Mouse (Mus musculus): ENCODE measurements around the gene Hsd3b7.
"Not testable (repeated sequence)": the region's sequence is repeated elsewhere in the genome, so short reads cannot be mapped to it uniquely, and the experiment has no call there.

Hsd3b7 gene

DNA sequence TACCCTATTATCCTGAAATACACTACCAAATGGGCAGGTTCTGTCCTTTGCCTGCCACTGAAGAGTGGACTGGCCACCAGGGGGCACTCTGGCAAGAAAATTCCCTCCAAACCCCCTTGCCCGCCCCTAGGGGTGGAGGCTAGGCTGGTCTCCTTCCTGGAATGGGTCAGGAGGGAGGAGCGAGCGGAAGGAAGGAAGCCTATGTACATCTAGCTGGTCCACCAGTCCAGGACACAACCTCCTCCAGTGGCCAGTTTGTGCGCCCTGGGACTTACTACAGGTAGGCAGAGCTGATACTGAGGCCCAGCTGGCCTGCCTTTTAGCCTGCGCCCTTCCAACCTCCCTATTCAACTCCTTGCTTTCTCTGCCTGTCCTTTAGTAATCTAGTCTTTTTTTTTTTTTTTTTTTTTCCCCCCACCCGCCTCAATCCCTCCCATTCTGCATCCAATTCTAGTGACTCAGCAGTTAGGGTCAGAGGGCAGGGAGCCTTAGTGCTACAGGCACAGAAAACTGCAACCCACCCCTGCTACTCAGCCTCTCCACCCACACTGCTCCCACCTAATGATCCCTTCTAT, at the start of gene Hsd3b7:
Gene Hsd3b7 (plus strand): TSS at position 170 of the 575 bp plus-strand sequence.
- peak; percentile 64 for DNase-seq (ENCODE audit: low spot score)

DNA sequence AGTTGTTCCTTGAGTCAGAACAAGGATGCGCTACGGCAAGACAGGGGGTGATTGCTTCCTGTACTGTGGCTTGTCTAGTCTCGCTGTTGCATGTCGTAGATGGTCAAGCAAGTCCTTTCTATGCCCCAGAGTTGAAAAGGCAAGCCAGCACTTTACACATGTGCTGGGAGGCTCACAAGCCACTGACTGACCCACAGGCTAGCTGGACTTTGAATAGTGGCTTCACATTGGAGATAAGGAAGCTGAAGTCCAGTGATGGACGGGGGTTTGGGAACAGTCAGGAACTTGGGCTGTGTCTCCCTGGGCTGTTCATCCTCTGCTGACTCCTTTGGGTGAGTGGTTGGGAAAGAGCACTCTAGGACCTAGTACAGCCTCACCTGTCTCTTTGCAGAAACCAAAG, 48.8 kb upstream of the Hsd3b7 start:
- no peak for DNase-seq (ENCODE audit: low spot score)

- DNase-seq (ENCODE audit: low spot score) = no peak
These were observed 48.3 kb upstream of the Hsd3b7 start for GRCm38 (mm10) chr7:127752069-127752468.

DNA sequence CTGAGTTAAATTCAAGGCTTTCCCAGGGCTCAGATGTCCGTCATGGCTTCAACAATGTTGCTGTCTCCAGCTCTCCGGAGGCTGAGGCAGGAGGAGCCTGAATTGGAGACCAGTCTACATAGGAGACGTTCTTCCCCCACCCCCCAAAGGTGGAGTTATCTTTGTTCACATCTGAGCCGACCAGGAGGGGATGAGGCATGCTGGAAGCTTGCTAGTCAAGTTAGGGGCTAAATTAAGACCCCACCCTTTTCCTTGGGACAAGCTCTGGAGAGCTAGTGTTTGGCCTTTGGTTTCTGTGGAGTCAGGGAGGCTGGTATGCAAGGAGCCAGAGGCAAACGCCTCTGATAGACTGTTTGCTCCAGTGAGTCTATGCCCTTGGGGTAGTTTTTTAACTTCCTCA, 47.2 kb upstream of the Hsd3b7 start:
- no peak for DNase-seq (ENCODE audit: low spot score)

DNA sequence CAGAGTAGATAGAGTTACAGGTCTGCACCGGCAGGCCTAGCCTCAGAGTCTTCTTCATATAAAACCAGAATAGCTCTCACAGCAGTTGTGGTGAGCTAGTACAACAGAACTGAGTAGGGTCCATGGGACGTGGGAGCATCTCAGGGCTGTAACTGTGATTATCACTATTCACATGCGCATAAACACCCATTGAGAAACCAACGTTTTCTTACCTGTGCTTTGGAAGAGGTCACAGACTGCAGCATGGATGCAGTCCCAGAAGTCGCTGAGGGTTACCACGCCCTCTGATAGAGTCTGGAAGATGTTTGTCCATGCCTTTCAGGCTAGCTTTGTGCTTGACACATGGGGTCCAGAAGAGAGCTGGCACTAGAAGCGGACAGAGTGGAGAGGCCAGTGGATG, 46.7 kb upstream of the Hsd3b7 start:
- DNase-seq (ENCODE audit: low spot score) = no peak

DNA sequence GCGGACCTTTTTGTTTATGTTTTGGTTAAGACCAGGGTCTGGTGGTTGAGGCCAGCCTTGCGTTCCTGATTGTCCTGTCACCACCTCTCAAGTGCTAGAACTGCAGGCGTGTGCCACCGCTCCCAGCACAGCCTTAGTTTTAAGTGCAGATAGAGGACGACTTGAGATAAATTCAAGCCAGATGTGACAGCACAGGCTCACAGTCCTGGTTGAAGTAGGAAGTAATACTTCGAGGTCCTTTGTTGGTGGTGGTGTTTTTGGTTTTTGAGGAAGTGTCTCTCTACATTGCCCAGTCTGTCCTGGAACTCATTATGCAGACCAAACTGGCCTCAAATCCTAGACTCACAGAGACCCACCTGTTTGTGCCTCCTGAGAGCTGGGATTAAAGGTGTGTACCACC, 40.7 kb upstream of the Hsd3b7 start:
- DNase-seq (ENCODE audit: low spot score) = no peak

- no peak for DNase-seq (ENCODE audit: low spot score)
These were observed 39.9 kb upstream of the Hsd3b7 start for GRCm38 (mm10) chr7:127760478-127760877.

GRCm38 (mm10) chr7:127761026-127761425, 39.4 kb upstream of the Hsd3b7 start:
- peak; percentile 50 for DNase-seq (ENCODE audit: low spot score)

DNA sequence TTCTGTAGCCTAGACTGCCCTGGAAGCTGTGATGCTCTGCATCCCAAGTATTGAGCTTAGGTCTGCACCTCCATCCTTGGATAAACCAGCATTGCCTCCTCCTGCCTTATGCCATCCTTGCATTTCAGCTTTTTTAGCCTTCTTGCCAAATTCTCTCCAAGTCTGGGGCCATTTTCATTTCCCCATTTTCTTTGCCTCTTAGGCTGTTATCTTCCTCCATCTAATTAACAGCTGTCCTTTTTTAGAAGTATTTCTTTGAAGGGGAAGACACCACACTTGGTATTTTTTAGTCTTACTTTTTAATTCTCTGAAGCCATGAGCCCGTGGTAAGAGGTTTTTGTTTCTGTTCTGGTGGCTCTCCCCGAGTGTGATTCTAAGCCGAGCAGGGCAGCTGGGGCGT, 36.8 kb upstream of the Hsd3b7 start:
- no peak for DNase-seq (ENCODE audit: low spot score)

GRCm38 (mm10) chr7:127765756-127766155, 34.6 kb upstream of the Hsd3b7 start:
- DNase-seq (ENCODE audit: low spot score) = no peak

- peak; percentile 65 for DNase-seq (ENCODE audit: low spot score)
These were observed 33.4 kb upstream of the Hsd3b7 start for GRCm38 (mm10) chr7:127766851-127767609.

DNA sequence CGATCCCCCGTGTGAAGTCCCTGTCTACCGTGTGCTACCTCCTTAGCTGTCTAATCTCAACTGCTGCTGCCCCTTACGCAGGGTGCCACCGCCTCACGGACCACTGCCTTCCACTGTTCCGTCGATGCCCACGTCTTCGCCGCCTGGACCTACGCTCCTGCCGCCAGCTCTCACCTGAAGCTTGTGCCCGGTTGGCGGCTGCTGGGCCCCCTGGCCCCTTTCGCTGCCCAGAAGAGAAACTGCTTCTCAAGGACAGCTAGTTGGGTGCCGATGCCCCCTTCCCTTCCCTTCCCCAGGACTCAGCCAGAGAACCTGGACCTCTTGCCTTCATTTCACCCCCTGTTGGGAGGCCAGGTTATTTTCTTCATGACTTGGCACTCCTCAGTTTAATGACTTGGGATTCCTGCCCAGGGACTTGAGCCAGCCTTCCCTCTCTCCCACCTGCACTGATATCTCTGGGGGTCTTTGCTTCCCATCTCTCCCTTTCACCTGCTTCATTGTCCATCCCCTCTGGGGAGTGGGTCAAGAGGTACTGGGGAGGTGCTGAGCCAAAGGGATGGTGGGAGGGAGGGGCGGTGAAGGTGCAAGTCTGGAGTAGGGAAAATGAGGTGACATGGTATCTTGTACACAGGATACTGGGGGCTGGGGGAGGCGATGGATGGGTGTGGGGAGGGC, 32.6 kb upstream of the Hsd3b7 start:
- DNase-seq (ENCODE audit: low spot score) = no peak

DNA sequence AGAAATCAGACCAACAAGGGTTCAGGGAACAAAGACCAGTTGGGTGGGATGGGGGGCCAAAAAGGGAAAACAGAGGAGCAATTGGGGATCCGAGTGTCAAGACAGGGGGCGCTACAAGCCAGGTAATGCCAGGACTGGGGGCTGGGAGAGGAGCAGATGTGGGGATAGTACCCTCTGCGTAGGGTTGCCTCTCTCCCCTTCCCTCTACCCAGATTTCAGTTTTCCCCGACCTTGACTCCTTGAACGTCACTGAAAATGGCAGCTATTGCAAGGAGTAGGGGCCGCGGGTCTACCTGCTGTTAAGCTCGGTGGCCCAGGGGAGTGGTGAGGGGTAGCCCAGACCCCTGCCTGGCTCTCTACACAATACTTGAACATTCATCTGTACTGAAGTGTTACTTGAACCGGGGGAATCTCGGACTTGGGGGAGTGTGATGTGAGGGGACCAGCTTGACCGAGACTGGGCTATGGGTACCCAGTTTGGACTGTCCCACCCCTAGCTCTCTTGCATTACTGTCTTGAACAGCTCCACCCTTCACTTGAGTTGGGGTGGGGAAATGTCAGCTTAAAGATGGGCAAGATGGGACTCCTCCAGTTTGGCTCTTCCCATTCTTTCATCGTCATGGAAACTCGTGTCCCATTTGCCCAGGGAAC, 31.9 kb upstream of the Hsd3b7 start:
- peak; percentile 32 for DNase-seq (ENCODE audit: low spot score)

- no peak for DNase-seq (ENCODE audit: low spot score)
These were observed 31.3 kb upstream of the Hsd3b7 start for GRCm38 (mm10) chr7:127768997-127769593.

DNA sequence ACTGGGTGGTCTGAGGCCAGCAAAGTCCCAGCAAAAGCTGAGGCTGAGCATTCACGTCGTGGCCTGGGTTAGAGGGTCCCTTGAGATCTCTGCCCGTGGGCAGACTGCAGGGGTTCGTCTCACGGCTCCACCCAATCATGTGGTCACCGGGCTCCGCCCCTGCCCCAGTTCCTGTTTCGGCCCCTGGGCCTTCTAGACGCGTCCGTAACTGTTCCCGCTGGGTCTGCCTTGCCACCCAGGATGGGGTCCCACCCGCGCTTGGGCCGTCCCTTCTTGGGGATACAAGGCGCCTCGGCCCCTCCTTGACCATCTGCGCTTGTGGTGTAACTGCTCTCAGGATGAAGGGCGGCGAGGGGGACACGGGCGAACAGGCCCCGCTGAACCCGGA, 30.8 kb upstream of the Hsd3b7 start, which contains the start of gene Orai3:
Gene Orai3 (plus strand): TSS at position 165 of the 388 bp plus-strand sequence.
- peak; percentile 68 for DNase-seq (ENCODE audit: low spot score)

DNA sequence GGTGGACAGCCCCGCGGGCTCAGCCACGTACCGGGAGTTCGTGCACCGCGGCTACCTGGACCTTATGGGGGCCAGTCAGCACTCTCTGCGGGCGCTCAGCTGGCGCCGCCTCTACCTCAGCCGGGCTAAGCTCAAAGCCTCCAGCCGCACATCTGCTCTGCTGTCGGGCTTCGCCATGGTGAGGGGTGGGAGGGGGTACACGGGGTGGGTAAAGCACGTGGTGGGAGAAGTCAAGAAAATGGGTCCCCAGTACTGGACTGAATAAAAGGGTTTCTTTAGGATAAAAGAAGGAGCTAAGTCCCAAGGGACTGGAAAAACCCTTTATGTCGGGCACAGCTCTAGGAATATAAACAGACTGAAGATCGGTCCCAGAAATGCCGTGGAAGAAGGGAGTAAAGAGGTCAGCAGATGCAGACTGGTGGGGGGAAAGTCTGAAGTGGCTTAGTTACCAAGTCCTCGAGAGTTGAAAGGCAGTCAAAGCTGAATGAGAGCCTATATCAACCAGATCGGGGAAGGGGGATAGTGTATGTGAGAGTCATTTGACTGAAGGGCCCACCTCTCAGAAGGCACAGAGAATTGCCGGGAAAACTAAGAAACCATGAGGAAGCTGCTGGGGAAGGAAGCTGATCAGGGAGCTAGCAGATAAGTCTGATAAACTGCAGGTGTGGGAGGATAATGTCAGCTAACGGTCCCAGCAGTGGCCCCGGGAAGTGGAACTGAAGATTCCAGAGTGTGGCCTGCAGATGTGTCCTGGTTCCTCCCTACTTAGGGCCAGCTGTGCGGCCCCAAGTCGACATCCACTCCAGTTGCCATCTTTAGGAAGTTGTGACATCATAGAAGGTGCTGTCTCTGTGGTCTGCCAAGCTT, 30.1 kb upstream of the Hsd3b7 start:
- no peak for DNase-seq (ENCODE audit: low spot score)

DNA sequence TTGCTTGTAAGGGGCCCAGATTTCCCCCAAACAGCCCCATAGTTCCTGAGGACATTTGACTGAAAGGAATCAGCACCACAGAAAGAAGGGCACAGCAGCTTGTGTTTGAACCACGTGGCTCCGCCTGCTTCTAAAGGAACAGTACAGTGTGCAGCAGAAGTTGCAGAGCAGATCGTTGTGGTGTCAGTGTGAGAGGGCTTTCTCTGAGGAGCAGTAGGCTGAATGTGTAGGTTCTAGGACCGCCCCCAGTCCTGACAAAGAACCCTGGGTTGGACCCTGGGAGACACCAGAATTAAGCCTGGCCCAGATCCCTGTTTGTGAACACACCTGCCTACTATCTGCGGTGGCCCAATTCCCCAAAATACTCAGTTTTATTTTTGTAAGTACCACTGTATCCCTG, 29.1 kb upstream of the Hsd3b7 start:
- no peak for DNase-seq (ENCODE audit: low spot score)

- no peak for DNase-seq (ENCODE audit: low spot score)
These were observed 28.3 kb upstream of the Hsd3b7 start for GRCm38 (mm10) chr7:127772080-127772479.

- no peak for DNase-seq (ENCODE audit: low spot score)
These were observed 27.8 kb upstream of the Hsd3b7 start for GRCm38 (mm10) chr7:127772557-127772956.

GRCm38 (mm10) chr7:127773664-127774384, 26.6 kb upstream of the Hsd3b7 start:
- peak; percentile 65 for DNase-seq (ENCODE audit: low spot score)

GRCm38 (mm10) chr7:127775837-127776236, 24.6 kb upstream of the Hsd3b7 start:
- not testable (repeated sequence) for DNase-seq (ENCODE audit: low spot score)
